Mouse (Mus musculus): Measurements from ENCODE around the gene Ubox5. TPM values are rescaled to one million over a fixed set of nuclear protein-coding genes. Genes with fewer than 3 reads are reported as not detected.

Gene Ubox5
- polyA plus RNA-seq, 1 experiment from 2014 or later, result 15.2 TPM

Other genes with a start within 250 kb of the Ubox5 start
- gene Cpxm1, start 232.5 kb downstream of the Ubox5 start, polyA plus RNA-seq (2016; fragmentation: Nextera tagmentation; extraction: Ambion mirVana), result 33.6 and 59.5 TPM in 2 replicates
- gene Gm28372, start 224.8 kb downstream of the Ubox5 start, polyA plus RNA-seq (2016; fragmentation: Nextera tagmentation; extraction: Ambion mirVana), result 0.13 and 0.23 TPM in 2 replicates
- 0.38 and 0.55 TPM in 2 replicates for gene 1700020A23Rik, start 224.8 kb downstream of the Ubox5 start, polyA plus RNA-seq (2016; fragmentation: Nextera tagmentation; extraction: Ambion mirVana)
- gene Tmem239, start 223.6 kb downstream of the Ubox5 start, polyA plus RNA-seq (2016; fragmentation: Nextera tagmentation; extraction: Ambion mirVana), result not detected in 2 replicates
- gene Vps16, start 205.7 kb downstream of the Ubox5 start, polyA plus RNA-seq (2016; fragmentation: Nextera tagmentation; extraction: Ambion mirVana), result 113 and 115 TPM in 2 replicates
- 11.1 and 13.2 TPM in 2 replicates for gene Pced1a, start 205.3 kb downstream of the Ubox5 start, polyA plus RNA-seq (2016; fragmentation: Nextera tagmentation; extraction: Ambion mirVana)
- gene Ptpra, start 179.8 kb downstream of the Ubox5 start, polyA plus RNA-seq (2016; fragmentation: Nextera tagmentation; extraction: Ambion mirVana), result 120 and 134 TPM in 2 replicates
- gene Mrps26, start 66.3 kb downstream of the Ubox5 start, polyA plus RNA-seq (2016; fragmentation: Nextera tagmentation; extraction: Ambion mirVana), result 66.2 and 74.0 TPM in 2 replicates
- not detected in 2 replicates for gene Oxt, start 53.9 kb downstream of the Ubox5 start, polyA plus RNA-seq (2016; fragmentation: Nextera tagmentation; extraction: Ambion mirVana)
- not detected in 2 replicates for gene Avp, start 47.5 kb downstream of the Ubox5 start, polyA plus RNA-seq (2016; fragmentation: Nextera tagmentation; extraction: Ambion mirVana)
- 18.9 and 19.3 TPM in 2 replicates for gene Fastkd5, start within 50 bp of the Ubox5 start, polyA plus RNA-seq (2016; fragmentation: Nextera tagmentation; extraction: Ambion mirVana)
- gene Lzts3, start 12.8 kb upstream of the Ubox5 start, polyA plus RNA-seq (2016; fragmentation: Nextera tagmentation; extraction: Ambion mirVana), result 6.9 and 8.3 TPM in 2 replicates
- 47.4 and 54.8 TPM in 2 replicates for gene Ddrgk1, start 34.6 kb upstream of the Ubox5 start, polyA plus RNA-seq (2016; fragmentation: Nextera tagmentation; extraction: Ambion mirVana)
- gene Itpa, start 37.6 kb upstream of the Ubox5 start, polyA plus RNA-seq (2016; fragmentation: Nextera tagmentation; extraction: Ambion mirVana), result 139 and 146 TPM in 2 replicates
- gene Slc4a11, start 67.5 kb upstream of the Ubox5 start, polyA plus RNA-seq (2016; fragmentation: Nextera tagmentation; extraction: Ambion mirVana), result 0.57 and 0.77 TPM in 2 replicates

Measured in midbrain, embryonic 12.5 days (tissue).